Mouse (Mus musculus) intestine, embryonic 16.5 days (tissue): ENCODE measurements at regions not wholly inside any gene's neighbourhood (a gene's known extent, or its start where the extent isn't known, plus 50 kb on each side); places are given as distances from the start of the nearest gene placed in this dataset.

Experiments
- ATAC-seq: fragments of 200-750 bp; cut with Nextera tagmentation; 2 replicates; pipeline ENCODE4 v1.8.0; 2017; ENCODE audit warnings: moderate TSS enrichment, moderate library complexity
- H3K27ac ChIP-seq: fragments of 300-500 bp; sonication (generic); 2 replicates; pipeline ENCODE4 v1.5.1; 2014; ENCODE audit warnings: mild to moderate bottlenecking, low read length
- H3K27me3 ChIP-seq: fragments of 300-500 bp; sonication (generic); replicated peaks from 2 replicates; pipeline ENCODE4 v1.6.1; 2014; ENCODE audit warnings: low read length, control low read depth, mixed read lengths; ENCODE audit not compliant: control insufficient read depth, insufficient read depth
- H3K36me3 ChIP-seq: fragments of 300-500 bp; sonication (generic); 2 replicates; pipeline ENCODE4 v1.6.1; 2014; ENCODE audit warnings: low read length, control low read depth; ENCODE audit not compliant: control insufficient read depth, insufficient read depth
- H3K4me1 ChIP-seq: fragments of 300-500 bp; sonication (generic); 2 replicates; pipeline ENCODE4 v1.6.1; 2014; ENCODE audit warnings: low read length, control low read depth, mixed read lengths; ENCODE audit not compliant: control insufficient read depth, insufficient read depth
- H3K4me2 ChIP-seq: fragments of 300-500 bp; sonication (generic); 2 replicates; pipeline ENCODE4 v1.6.1; 2014; ENCODE audit warnings: low read depth, low read length, control low read depth
- H3K4me3 ChIP-seq: fragments of 300-500 bp; sonication (generic); 2 replicates; pipeline ENCODE4 v1.5.1; 2014; ENCODE audit warnings: mild to moderate bottlenecking, low read length
- H3K9ac ChIP-seq: fragments of 300-500 bp; sonication (generic); 2 replicates; pipeline ENCODE4 v1.6.1; 2014; ENCODE audit warnings: low read depth, low read length
- H3K9me3 ChIP-seq: fragments of 300-500 bp; sonication (generic); 2 replicates; pipeline ENCODE4 v1.6.1; 2016; ENCODE audit warnings: low read length, control low read depth; ENCODE audit not compliant: control insufficient read depth
- WGBS: fragments of 180-500 bp; shearing (Covaris S2); extraction: QIAGEN DNeasy Blood & Tissue Kit; methylation state at CpG from one replicate; pipeline ENCODE4 v1.1.7; 2014; 5-methylcytosine and 5-hydroxymethylcytosine counted together

DNA sequence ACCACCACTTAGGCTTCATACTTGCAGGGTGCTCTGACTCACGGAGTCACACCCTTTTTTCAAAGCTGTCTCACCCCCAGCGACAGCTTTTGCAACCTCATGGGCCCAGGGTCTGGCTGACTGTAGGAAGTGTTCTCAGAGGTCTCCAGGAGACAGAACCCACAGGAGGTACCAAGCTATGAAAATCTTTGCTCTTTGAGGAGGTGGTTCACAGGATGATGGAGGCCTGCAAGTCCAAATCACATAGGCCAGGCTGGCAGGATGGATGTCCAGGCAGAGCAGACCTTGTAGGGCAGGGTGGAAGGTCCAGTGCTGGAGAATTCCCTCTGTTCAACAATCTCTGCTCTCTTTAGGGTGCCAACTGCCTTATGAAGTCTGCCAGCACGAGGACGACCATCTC lies 289.2 kb downstream of the Foxo1 start:
- ATAC-seq, result no peak
- WGBS, result 78% methylated on average over 4 of the region's 4 CpGs
- H3K4me1 ChIP-seq, result no peaks in the 10 kb centered on the region
- H3K4me2 ChIP-seq, result no peak overlapping the region
- H3K9ac ChIP-seq, result no peak overlapping the region
- no peaks in the 10 kb centered on the region for H3K36me3 ChIP-seq
- H3K27me3 ChIP-seq, result no peaks in the 10 kb centered on the region
- H3K4me3 ChIP-seq, result no peak overlapping the region
- no peak overlapping the region for H3K27ac ChIP-seq
- no peaks in the 10 kb centered on the region for H3K9me3 ChIP-seq

GRCm38 (mm10) chr3:52555038-52555437 lies 286.9 kb downstream of the Foxo1 start:
- 74% methylated on average over 6 of the region's 6 CpGs for WGBS
- H3K27ac ChIP-seq, result no peak overlapping the region
- no peaks in the 10 kb centered on the region for H3K4me1 ChIP-seq
- H3K27me3 ChIP-seq, result no peaks in the 10 kb centered on the region
- no peaks in the 10 kb centered on the region for H3K36me3 ChIP-seq
- H3K4me3 ChIP-seq, result no peak overlapping the region
- no peak overlapping the region for H3K9ac ChIP-seq
- no peak overlapping the region for H3K4me2 ChIP-seq
- H3K9me3 ChIP-seq, result no peaks in the 10 kb centered on the region
- no peak for ATAC-seq

GRCm38 (mm10) chr3:52554490-52554889 lies 286.4 kb downstream of the Foxo1 start:
- Histone ChIP-seq H3K4me2 (no peak overlapping the region), H3K9ac (no peak overlapping the region), H3K27me3 (no peaks in the 10 kb centered on the region), H3K4me3 (no peak overlapping the region), H3K9me3 (no peaks in the 10 kb centered on the region), H3K36me3 (no peaks in the 10 kb centered on the region), H3K4me1 (no peaks in the 10 kb centered on the region), H3K27ac (no peak overlapping the region)
- ATAC-seq, result no peak
- WGBS, result 82% methylated on average over 1 of the region's 1 CpGs

- H3K27me3 ChIP-seq, result no peaks in the 10 kb centered on the region
- H3K4me3 ChIP-seq, result no peak overlapping the region
- H3K4me1 ChIP-seq, result no peaks in the 10 kb centered on the region
- no peak overlapping the region for H3K4me2 ChIP-seq
- no peaks in the 10 kb centered on the region for H3K36me3 ChIP-seq
- 77% methylated on average over 6 of the region's 6 CpGs for WGBS
- no peak overlapping the region for H3K9ac ChIP-seq
- no peak for ATAC-seq
- no peaks in the 10 kb centered on the region for H3K9me3 ChIP-seq
- H3K27ac ChIP-seq, result no peak overlapping the region
Observed at GRCm38 (mm10) chr3:52548201-52548893, 280.2 kb downstream of the Foxo1 start.

DNA sequence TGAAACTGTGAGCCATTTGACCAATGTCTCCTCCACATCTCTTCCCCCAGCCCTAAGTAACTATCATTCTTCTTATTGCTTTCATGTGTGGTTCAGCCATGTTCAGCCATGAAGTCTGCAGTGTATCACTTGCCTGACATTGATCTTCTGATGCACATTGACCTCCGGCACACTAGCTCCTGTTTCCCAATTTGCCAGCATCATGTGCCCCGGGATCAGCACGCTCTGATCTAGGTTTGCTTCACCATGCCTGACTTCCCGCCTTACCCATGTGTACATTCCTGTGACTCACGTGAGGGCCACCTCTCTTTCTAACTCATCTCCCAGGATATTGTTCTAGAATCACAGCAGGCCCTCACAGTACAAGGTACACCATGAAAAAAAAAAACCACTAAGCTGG lies 277.9 kb downstream of the Foxo1 start:
- no peak overlapping the region for H3K27ac ChIP-seq
- 91% methylated on average over 5 of the region's 5 CpGs for WGBS
- no peaks in the 10 kb centered on the region for H3K9me3 ChIP-seq
- H3K27me3 ChIP-seq, result no peaks in the 10 kb centered on the region
- H3K4me3 ChIP-seq, result no peak overlapping the region
- no peak overlapping the region for H3K9ac ChIP-seq
- no peaks in the 10 kb centered on the region for H3K4me1 ChIP-seq
- H3K36me3 ChIP-seq, result no peaks in the 10 kb centered on the region
- ATAC-seq, result no peak
- no peak overlapping the region for H3K4me2 ChIP-seq

- WGBS, result 81% methylated on average over 6 of the region's 6 CpGs
- Histone ChIP-seq H3K36me3 (no peaks in the 10 kb centered on the region), H3K4me1 (no peaks in the 10 kb centered on the region), H3K4me2 (no peak overlapping the region), H3K27ac (no peak overlapping the region), H3K27me3 (no peaks in the 10 kb centered on the region), H3K4me3 (no peak overlapping the region), H3K9ac (no peak overlapping the region), H3K9me3 (no peaks in the 10 kb centered on the region)
- no peak for ATAC-seq
Observed at GRCm38 (mm10) chr3:52543006-52543405, 274.9 kb downstream of the Foxo1 start.

DNA sequence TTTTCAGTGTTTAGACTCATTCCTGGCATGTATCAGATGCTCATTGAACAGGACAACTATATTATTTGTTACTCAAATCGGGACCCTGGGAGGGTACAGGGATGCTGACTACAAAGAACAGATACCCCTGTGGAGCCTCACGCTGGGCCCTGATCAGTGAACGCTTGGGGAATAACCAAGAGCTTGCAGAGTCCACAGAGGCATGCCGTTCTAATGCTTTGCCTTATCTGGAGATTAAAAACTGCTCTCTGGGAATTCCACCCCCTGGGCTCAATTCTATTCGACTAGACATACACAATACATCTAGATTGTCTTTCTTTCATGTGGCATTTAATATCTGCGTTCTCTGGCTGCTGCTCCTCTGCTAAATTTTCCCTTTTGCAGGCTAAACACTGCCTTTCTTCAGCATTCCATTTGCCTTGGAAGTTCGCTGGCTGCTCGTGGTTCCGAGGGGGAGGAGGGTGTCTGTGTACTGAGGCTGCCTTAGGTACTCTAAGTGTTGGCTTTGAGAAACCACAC lies 272.8 kb downstream of the Foxo1 start:
- 0 out of 2 replicates have a peak overlapping the region, but pooled peaks have one; percentile 6 for H3K27ac ChIP-seq
- no peaks in the 10 kb centered on the region for H3K9me3 ChIP-seq
- H3K27me3 ChIP-seq, result no peaks in the 10 kb centered on the region
- H3K36me3 ChIP-seq, result no peaks in the 10 kb centered on the region
- H3K4me3 ChIP-seq, result no peak overlapping the region
- 35% methylated on average over 9 of the region's 9 CpGs for WGBS
- no peak for ATAC-seq
- H3K4me1 ChIP-seq, result no peaks in the 10 kb centered on the region
- H3K4me2 ChIP-seq, result no peak overlapping the region
- H3K9ac ChIP-seq, result no peak overlapping the region

DNA sequence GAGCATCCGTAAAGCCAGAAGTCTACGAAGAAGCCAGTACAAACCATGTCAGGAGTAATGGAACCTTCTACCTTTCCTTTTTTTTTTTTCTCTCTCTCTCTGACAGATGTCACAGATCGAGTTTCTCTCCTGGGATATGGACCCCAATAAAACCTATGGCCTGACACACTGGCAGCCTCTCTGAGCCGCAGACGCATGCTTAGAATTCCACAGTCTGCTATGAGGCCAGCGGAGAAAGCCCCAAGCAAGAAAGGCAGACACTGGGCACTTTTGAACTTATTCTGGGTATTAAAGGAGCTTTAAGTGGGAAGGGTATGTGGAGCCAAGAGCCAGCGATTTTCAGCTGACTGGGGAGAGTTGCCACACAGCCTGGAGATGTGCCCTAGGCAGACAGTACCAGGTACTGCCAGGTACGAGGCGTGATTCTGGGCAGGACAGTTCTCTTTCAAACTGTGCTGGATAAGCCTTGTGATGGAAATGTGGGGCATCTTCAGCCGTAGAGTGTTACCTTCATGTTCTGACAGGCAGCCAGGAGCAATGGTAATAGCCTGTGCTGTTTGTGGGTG lies 271.8 kb downstream of the Foxo1 start:
- 55% methylated on average over 10 of the region's 10 CpGs for WGBS
- Histone ChIP-seq H3K4me3 (no peak overlapping the region), H3K9me3 (no peaks in the 10 kb centered on the region), H3K4me1 (peaks cover 4% of the 10 kb centered on the region; the same call in 1 of the 2 replicates), H3K36me3 (no peaks in the 10 kb centered on the region), H3K4me2 (no peak overlapping the region), H3K27ac (no peak overlapping the region), H3K27me3 (no peaks in the 10 kb centered on the region), H3K9ac (no peak overlapping the region)
- no peak for ATAC-seq

GRCm38 (mm10) chr3:52538306-52538705 lies 270.2 kb downstream of the Foxo1 start:
- WGBS, result 81% methylated on average over 4 of the region's 4 CpGs
- ATAC-seq, result no peak
- Histone ChIP-seq H3K27ac (no peak overlapping the region), H3K4me2 (no peak overlapping the region), H3K4me3 (no peak overlapping the region), H3K36me3 (no peaks in the 10 kb centered on the region), H3K4me1 (peaks cover 4% of the 10 kb centered on the region), H3K9ac (no peak overlapping the region), H3K27me3 (no peaks in the 10 kb centered on the region), H3K9me3 (no peaks in the 10 kb centered on the region)
